Mouse (Mus musculus) cerebellum, adult (tissue): ENCODE measurements around the gene Zwilch.
"Not testable (repeated sequence)": the region's sequence is repeated elsewhere in the genome, so short reads cannot be mapped to it uniquely, and the experiment has no call there.

Source experiments
- ATAC-seq: cut with Nextera tagmentation; 2 replicates; pipeline ENCODE4 v1.9.2; 2017; ENCODE audit warnings: mild to moderate bottlenecking, moderate library complexity, mixed read lengths; ENCODE audit not compliant: insufficient number of reproducible peaks, low FRiP score, low TSS enrichment

Zwilch gene

DNA sequence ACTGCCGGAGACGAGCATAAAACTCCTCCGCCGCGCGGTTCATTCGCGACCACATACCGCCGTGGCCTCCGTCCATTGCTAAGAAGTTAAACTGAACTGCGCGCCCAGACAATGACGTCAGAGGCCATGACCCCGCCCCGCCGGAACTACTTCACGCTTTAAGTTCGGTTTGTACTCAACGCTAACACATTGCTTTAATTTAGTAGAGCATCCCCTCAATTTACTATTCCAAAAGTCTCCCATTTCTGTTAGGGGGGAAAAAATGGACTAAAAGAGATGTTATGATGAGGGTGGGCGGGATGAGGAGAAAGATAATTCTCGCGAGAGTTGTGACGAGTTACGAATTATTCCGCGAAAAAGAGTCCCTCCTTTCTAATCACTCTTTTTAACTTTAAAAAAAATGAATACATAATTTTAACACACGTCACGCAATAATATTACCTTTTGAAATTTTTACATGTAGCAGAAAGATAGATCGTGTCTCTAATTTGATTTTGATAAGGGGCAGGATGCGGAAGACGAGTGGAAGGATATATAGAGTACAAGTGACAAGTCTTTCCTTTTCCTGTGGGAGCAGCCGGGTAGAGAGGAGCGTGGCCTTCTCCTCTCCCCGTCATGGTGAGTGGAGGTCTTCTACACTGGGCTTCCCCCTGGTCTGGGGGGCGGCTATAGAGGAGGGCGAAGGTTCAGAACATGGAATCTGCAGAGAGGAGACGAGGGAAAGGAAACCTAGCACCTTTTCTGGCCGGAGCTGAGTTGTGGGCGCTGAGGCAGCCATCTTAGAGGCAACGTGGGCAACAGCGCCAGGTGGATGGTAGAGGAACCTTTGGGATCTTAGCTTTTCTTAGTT lies at the start of gene Zwilch, which contains the start of gene Rpl4:
Gene Zwilch, minus strand, starts transcription at position 289 of the 850 bp plus-strand sequence.
Gene Rpl4, plus strand, starts transcription at position 560 of the 850 bp plus-strand sequence.
- ATAC-seq, result peak; percentile 79; the same call in 1 of the 2 replicates

GRCm38 (mm10) chr9:64222098-64222497 lies 49.2 kb upstream of the Zwilch start:
- no peak for ATAC-seq

DNA sequence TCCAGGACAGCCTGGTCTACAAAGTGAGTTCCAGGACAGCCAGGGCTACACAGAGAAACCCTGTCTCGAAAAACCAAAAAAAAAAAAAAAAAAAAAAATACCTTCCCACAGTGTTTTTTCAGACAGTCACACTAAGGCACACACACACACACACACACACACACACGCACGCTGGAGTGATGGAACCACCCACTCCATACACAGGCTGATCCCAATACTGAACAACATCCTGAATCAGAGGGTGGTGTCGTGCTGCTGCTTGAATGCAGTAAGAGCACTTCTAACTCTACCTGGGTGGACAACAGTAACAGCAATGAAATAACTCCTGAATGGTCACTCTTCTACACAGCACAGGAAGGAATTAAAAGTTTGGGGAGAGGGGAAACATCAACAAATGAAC lies 48.6 kb upstream of the Zwilch start:
- no peak for ATAC-seq

GRCm38 (mm10) chr9:64220603-64221002 lies 47.7 kb upstream of the Zwilch start:
- ATAC-seq, result no peak

DNA sequence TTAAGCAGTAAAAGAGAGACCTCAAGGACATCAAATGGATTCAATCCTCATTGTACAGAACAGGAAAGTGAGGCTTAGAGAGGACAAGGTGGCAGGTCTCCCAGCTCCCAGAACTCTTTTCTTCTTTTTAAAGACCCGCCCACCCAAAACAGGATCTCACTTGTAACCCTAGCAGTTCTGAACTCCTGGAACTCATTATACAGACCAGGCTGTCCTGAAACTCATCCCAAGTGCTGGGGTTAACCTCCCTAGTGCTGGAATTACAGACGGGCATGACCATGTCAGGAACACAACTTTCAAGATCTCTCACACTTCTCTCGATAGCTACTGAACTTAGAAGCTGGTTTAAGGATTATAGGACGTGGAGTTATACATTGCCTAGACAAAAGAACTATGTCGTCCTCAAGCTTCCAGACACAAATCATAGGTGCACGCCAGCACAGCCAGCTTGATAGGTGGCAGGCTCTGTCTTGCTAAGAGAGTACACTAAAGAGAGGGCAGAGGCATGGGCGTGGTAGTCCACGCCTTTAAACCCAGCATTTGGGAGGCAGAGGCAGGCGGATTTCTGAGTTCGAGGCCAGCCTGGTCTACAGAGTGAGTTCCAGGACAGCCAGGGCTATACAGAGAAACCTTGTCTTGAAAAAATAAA lies 47.0 kb upstream of the Zwilch start:
- no peak for ATAC-seq

DNA sequence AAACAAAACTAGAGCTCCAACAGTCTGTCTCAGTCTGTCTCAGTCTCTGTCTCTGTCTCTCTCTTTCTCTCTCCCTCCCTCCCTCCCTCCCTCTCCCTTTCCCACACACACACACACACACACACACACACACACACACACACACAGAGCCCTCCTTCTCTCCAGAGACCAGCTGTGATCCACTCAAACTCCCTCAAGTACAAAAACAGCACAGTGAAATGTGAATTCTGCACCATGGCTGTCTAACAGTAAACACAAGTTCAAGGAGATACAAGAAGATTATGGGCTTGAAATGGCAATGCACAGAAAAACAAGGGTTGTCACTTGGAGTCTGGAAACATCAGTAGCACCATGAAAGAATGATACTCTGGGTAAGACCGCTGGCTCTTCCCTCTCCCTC lies 46.4 kb upstream of the Zwilch start:
- ATAC-seq, result no peak

DNA sequence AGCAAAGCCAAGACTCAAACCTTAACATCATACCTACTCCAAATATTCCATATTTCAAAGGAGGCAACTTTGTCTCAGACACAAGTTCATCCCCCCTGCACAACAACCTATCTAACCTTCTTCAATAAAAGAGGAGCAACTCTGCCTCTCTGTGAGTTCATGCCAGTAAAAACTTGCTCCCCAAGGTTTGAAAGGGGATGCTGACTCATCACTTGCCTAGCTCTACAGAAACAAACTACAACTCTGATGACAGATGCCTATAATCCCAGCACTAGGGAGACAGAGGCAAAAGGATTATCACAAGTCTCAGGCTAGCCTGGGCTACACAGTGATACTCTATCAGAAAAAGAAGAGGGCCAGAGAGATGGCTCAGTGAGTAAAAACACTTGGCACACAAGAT lies 45.0 kb upstream of the Zwilch start:
- ATAC-seq, result no peak

DNA sequence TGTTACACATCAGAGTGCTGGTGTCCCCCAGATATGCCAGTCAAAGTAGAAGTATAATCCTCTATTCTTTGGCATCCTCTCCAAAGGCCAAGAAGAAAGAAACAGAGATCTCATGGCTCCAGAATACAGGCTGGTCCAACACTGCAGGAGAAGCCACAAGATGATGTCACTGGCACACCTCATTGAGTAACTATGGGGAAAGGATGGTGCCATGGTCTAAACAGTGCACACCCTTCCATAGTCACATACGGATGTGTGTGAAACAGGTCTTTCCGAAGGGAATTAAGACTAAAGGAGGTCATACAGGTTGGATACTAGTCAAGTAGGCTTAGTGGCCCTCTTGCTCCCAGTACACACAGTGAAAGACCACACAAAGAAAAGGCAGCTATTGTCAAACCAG lies 43.7 kb upstream of the Zwilch start:
- ATAC-seq, result no peak

- no peak for ATAC-seq
Observed at GRCm38 (mm10) chr9:64216090-64216489, 43.2 kb upstream of the Zwilch start.

DNA sequence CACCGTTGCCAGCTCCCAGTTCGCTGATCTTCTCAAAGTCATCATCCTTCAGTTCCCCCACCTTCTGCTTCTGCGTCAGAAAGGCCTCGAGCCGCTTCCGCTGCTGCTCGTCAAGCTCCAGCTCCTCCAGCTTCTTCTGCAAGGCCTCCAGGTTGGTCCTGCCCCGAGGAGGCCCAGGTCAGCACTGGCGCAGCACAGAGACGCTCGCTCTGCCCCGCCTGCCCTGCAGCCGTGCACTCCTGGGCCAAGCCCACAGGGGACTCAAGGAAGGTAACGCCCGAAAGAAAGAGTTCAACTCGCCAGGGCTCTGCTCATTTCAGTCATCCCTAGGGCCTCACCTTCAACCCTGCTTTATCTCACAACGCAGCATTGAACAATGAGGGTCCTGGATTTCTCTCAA lies 41.5 kb upstream of the Zwilch start:
- no peak for ATAC-seq

GRCm38 (mm10) chr9:64207509-64208084 lies 34.7 kb upstream of the Zwilch start:
- no peak for ATAC-seq

- ATAC-seq, result no peak
Observed at GRCm38 (mm10) chr9:64202866-64203265, 30.0 kb upstream of the Zwilch start.

DNA sequence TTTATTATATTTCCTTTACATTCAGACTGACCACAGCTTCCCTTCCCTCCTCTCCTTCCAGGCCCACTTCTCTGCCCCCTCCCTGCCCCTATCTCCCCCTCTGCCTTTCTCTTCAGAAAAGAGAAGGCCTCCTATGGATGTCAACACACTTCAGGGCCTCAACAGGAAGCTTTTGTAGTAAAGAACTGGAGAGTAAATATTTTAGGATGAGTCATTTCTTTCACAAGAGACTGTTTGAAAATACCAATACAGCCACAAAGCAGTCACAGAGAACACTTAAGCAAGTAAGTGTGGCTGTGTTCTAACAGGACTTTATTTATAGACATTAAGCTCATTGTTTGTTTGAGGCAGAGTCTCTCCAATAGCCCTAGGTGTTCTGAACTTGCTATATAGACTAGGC lies 29.4 kb upstream of the Zwilch start:
- no peak for ATAC-seq

- ATAC-seq, result no peak
Observed at GRCm38 (mm10) chr9:64199897-64200296, 27.0 kb upstream of the Zwilch start.

- not testable (repeated sequence) for ATAC-seq
Observed at GRCm38 (mm10) chr9:64198763-64199418, 26.0 kb upstream of the Zwilch start.

- no peak for ATAC-seq
Observed at GRCm38 (mm10) chr9:64198068-64198762, 25.3 kb upstream of the Zwilch start.

DNA sequence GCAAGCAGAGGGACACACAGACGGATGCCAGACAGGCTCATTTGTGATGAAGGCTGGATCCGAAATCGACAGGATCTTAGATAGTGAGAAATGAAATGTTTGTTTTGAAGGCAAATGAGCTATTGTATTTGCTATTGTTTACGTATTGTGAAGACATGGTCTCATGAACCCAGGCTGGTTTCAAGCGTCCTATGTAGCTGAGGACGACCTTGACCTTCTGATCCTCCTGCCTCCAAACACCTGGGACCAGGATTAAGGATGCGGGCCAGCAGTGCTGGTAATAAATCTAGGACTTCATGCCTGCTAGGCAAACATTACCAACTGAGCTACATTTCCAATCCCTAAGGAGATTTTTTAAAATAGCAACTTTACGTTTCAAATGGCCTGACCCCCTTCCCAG lies 24.6 kb upstream of the Zwilch start:
- no peak for ATAC-seq

DNA sequence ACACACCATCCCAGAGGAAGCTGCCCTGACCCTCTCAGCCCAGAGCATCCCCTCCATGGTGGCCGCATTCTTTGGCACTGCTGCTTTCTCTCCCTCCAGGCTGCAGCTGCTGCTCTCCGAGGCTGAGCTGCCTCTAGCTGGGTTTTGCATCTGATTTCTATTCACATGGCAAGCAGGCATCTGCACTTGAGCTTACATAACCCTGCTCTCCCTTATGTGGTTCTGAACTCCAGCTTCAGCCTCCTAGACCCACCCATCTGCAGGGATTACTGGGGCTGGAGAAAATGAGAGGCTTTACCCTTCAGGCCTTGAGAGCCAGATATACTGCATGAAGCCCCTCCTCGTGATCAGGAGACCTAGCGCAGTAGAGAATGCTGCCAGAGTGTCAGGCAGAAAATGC lies 22.6 kb upstream of the Zwilch start:
- ATAC-seq, result no peak

GRCm38 (mm10) chr9:64193879-64194278 lies 21.0 kb upstream of the Zwilch start:
- no peak for ATAC-seq

DNA sequence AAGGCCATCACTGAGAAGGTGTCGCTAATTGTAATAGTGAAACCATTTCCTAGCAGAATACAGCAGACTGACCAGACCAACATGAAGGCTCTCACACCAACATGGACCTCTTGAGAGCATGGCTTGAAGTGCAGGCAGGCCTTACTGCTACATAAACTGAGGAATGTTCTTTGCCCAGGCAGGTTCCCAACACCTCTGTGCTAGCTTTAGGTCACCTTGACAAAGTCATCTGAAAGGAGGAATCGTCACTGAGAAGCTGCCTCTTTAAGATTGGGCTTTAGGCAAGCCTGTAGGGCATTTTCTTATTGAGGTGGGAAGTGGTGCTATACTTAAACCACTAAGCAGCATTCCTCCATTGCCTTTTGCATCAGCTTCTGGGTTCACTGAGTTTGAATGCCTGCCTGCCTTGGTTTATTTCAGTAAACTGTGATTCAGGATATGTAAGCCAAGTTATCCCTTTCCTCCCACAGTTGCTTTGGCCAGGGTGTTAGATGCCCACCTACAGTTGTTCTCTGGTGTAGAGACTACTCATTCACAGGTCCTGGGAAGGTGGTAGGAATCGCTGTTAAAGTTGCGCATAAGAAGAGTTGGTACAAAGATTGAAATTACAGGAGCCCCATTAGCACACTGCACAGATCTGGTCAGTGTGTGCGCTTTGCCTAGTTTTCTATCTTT lies 11.4 kb upstream of the Zwilch start:
- no peak for ATAC-seq
